Mouse (Mus musculus) 416B (cell line): ENCODE measurements around the gene Fancc.
A peak's percentile ranks its signal among the peaks of the same experiment; 100 is the strongest.

Source experiments
- DNase-seq: peaks from one replicate; pipeline ENCODE4 v3.0.0; 2011; ENCODE audit warnings: low read depth

Fancc gene

GRCm38 (mm10) chr13:63244425-63244824 is 252.7 kb downstream of the Fancc start:
- no peak for DNase-seq

GRCm38 (mm10) chr13:63243586-63243985 is 253.5 kb downstream of the Fancc start:
- DNase-seq = peak; percentile 89

GRCm38 (mm10) chr13:63242401-63243192 is 254.5 kb downstream of the Fancc start:
- no peak for DNase-seq

GRCm38 (mm10) chr13:63241665-63242064 is 255.4 kb downstream of the Fancc start:
- DNase-seq = no peak

GRCm38 (mm10) chr13:63240835-63241234 is 256.2 kb downstream of the Fancc start:
- DNase-seq = peak; percentile 61

- peak; percentile 80 for DNase-seq
Measured at GRCm38 (mm10) chr13:63239877-63240671, 257.0 kb downstream of the Fancc start.

GRCm38 (mm10) chr13:63239301-63239804 is 257.7 kb downstream of the Fancc start:
- DNase-seq = peak; percentile 45

- no peak for DNase-seq
Measured at GRCm38 (mm10) chr13:63238045-63238444, 259.0 kb downstream of the Fancc start.

GRCm38 (mm10) chr13:63236159-63236893 is 260.8 kb downstream of the Fancc start:
- DNase-seq = no peak

- no peak for DNase-seq
Measured at GRCm38 (mm10) chr13:63235551-63235950, 261.5 kb downstream of the Fancc start.
